Mouse (Mus musculus) CH12.LX (cell line): ENCODE measurements around the gene Tubb5. TPM values are rescaled to one million over a fixed set of nuclear protein-coding genes. Genes with fewer than 3 reads are reported as not detected.

ENCODE experiments used
- DNase-seq: peaks from one replicate; pipeline ENCODE4 v3.0.0-alpha.2; 2013; ENCODE audit errors: extremely low read depth
- H3K27ac ChIP-seq: 2 replicates; pipeline ENCODE4 v1.5.1; 2012; ENCODE audit warnings: low read depth, mild to moderate bottlenecking, control low read depth, moderate library complexity; ENCODE audit not compliant: insufficient read depth
- H3K27me3 ChIP-seq: replicated peaks from 2 replicates; pipeline ENCODE3; 2012; ENCODE audit warnings: inconsistent platforms
- H3K36me3 ChIP-seq, 2 experiments: replicated peaks in 1 of 2; 2 replicates each; pipeline versions ENCODE3 to v1.6.1; 2012; ENCODE audit warnings: inconsistent platforms in 1 of 2, low read length in 1 of 2, mild to moderate bottlenecking in 1 of 2, mixed read lengths in 1 of 2, moderate library complexity in 1 of 2; ENCODE audit not compliant: control insufficient read depth in 1 of 2, insufficient read depth in 1 of 2
- H3K4me1 ChIP-seq, 2 experiments: 2 replicates each; pipeline ENCODE4 v1.6.1; 2012; ENCODE audit warnings: inconsistent platforms in 1 of 2, moderate library complexity in 1 of 2; ENCODE audit not compliant: insufficient read depth in 2 of 2, control insufficient read depth in 1 of 2
- H3K4me2 ChIP-seq: 2 replicates; pipeline ENCODE4 v1.6.1; 2012; ENCODE audit warnings: low read depth, mild to moderate bottlenecking, control low read depth; ENCODE audit not compliant: poor library complexity, insufficient read depth, severe bottlenecking
- H3K4me3 ChIP-seq, 3 experiments: fragments of 150-350 bp in 1 of 3; sonication (generic) in 1 of 3; replicated peaks in 1 of 3; 2 replicates each; pipeline versions ENCODE3 to v1.5.1; 2011 to 2012; ENCODE audit warnings: low read depth in 2 of 3, low read length in 2 of 3, mild to moderate bottlenecking in 2 of 3, moderate library complexity in 2 of 3, control low read depth in 1 of 3, improper control_type of control experiment in 1 of 3, inconsistent platforms in 1 of 3, mixed read lengths in 1 of 3; ENCODE audit not compliant: poor library complexity in 1 of 3
- H3K79me2 ChIP-seq: replicated peaks from 2 replicates; pipeline ENCODE4 v1.6.1; 2012; ENCODE audit warnings: mild to moderate bottlenecking, moderate library complexity; ENCODE audit not compliant: control insufficient read depth, poor library complexity, insufficient read depth, severe bottlenecking; ENCODE audit errors: extremely low read depth
- H3K9ac ChIP-seq: 2 replicates; pipeline ENCODE4 v1.6.1; 2012; ENCODE audit warnings: low read depth, mild to moderate bottlenecking, control low read depth, moderate library complexity; ENCODE audit not compliant: insufficient read depth
- H3K9me3 ChIP-seq: replicated peaks from 2 replicates; pipeline ENCODE3; 2012; ENCODE audit warnings: low read length, inconsistent platforms, mixed read lengths
- CTCF ChIP-seq, 2 experiments: IDR thresholded peaks in 1 of 2; conservative IDR thresholded peaks in 1 of 2; 2 replicates each; pipeline ENCODE4 v1.5.1; 2011 to 2012; ENCODE audit warnings: low read depth in 2 of 2, low read length in 2 of 2, improper control_type of control experiment in 1 of 2, inconsistent platforms in 1 of 2, mild to moderate bottlenecking in 1 of 2, moderate library complexity in 1 of 2
- E2F4 ChIP-seq: IDR thresholded peaks from 2 replicates; pipeline ENCODE4 v1.6.1; 2011; ENCODE audit warnings: low read depth, low read length, improper control_type of control experiment; ENCODE audit not compliant: insufficient replicate concordance
- ELF1 ChIP-seq: IDR thresholded peaks from 2 replicates; pipeline ENCODE4 v1.6.1; 2014; ENCODE audit warnings: low read depth, mild to moderate bottlenecking, inconsistent platforms, low read length, improper control_type of control experiment
- EP300 ChIP-seq: IDR thresholded peaks from 2 replicates; pipeline ENCODE4 v1.6.1; 2011; ENCODE audit warnings: low read length, improper control_type of control experiment
- ETS1 ChIP-seq: conservative IDR thresholded peaks from 2 replicates; pipeline ENCODE4 v1.6.1; 2012; ENCODE audit warnings: low read depth, mild to moderate bottlenecking, inconsistent platforms, low read length, improper control_type of control experiment, moderate library complexity
- HCFC1 ChIP-seq: IDR thresholded peaks from 2 replicates; pipeline ENCODE4 v1.6.1; 2012; ENCODE audit warnings: low read depth, mild to moderate bottlenecking, inconsistent platforms, low read length, improper control_type of control experiment
- IRF4 ChIP-seq: IDR thresholded peaks from 2 replicates; pipeline ENCODE4 v1.6.1; 2014; ENCODE audit warnings: low read depth, mild to moderate bottlenecking, inconsistent platforms, low read length, improper control_type of control experiment
- KAT2A ChIP-seq: IDR thresholded peaks from 2 replicates; pipeline ENCODE4 v1.6.1; 2012; ENCODE audit warnings: low read length, improper control_type of control experiment, inconsistent platforms; ENCODE audit not compliant: insufficient replicate concordance
- MAZ ChIP-seq: IDR thresholded peaks from 2 replicates; pipeline ENCODE4 v1.6.1; 2012; ENCODE audit warnings: low read depth, mild to moderate bottlenecking, inconsistent platforms, low read length, improper control_type of control experiment, moderate library complexity
- NELFE ChIP-seq: IDR thresholded peaks from 2 replicates; pipeline ENCODE4 v1.6.1; 2011; ENCODE audit warnings: low read depth, low read length, improper control_type of control experiment
- POLR2A ChIP-seq: IDR thresholded peaks from 2 replicates; pipeline ENCODE4 v1.6.1; 2011; ENCODE audit warnings: low read depth, mild to moderate bottlenecking, improper control_type of control experiment, low read length
- RAD21 ChIP-seq: IDR thresholded peaks from 2 replicates; pipeline ENCODE4 v1.6.1; 2011; ENCODE audit warnings: low read depth, mild to moderate bottlenecking, low read length, improper control_type of control experiment, moderate library complexity
- SIN3A ChIP-seq: IDR thresholded peaks from 2 replicates; pipeline ENCODE4 v1.6.1; 2012; ENCODE audit warnings: low read length, improper control_type of control experiment, inconsistent platforms
- SMC3 ChIP-seq: IDR thresholded peaks from 2 replicates; pipeline ENCODE4 v1.6.1; 2011; ENCODE audit warnings: low read depth, low read length, improper control_type of control experiment
- TCF12 ChIP-seq: IDR thresholded peaks from 2 replicates; pipeline ENCODE4 v1.6.1; 2014; ENCODE audit warnings: low read depth, mild to moderate bottlenecking, inconsistent platforms, low read length, improper control_type of control experiment
- UBTF ChIP-seq: IDR thresholded peaks from 2 replicates; pipeline ENCODE4 v1.6.1; 2012; ENCODE audit warnings: low read depth, mild to moderate bottlenecking, inconsistent platforms, low read length, improper control_type of control experiment, moderate library complexity
- ZKSCAN1 ChIP-seq: IDR thresholded peaks from 2 replicates; pipeline ENCODE4 v1.6.1; 2012; ENCODE audit warnings: low read depth, inconsistent platforms, low read length, improper control_type of control experiment, borderline replicate concordance
- ZNF384 ChIP-seq: IDR thresholded peaks from 2 replicates; pipeline ENCODE4 v1.6.1; 2012; ENCODE audit warnings: low read depth, low read length, improper control_type of control experiment, inconsistent platforms
- dilution Hi-C: fragments of 300-500 bp; cut with MboI; formaldehyde crosslinking; loops from 2 replicates; pipeline ENCODE4 v1.14.3; 2020; ENCODE audit warnings: low sequenced_read_pairs; ENCODE audit not compliant: extremely low pct_unique_long_range_greater_than_20kb, extremely low pct_ligation_motif_present
- in situ Hi-C: fragments of 300-500 bp; cut with MboI; formaldehyde crosslinking; loops from 3 replicates; pipeline ENCODE4 v1.14.3; 2019; ENCODE audit warnings: low sequenced_read_pairs, low pct_ligation_motif_present, low pct_unique_long_range_greater_than_20kb, mixed read lengths
- polyA plus RNA-seq: library from polyadenylated mRNA; unstranded; fragments of >175 nt; gene quantifications from 2 replicates; pipeline ENCODE4 v1.2.1, GENCODE M21; 2012; ENCODE audit warnings: low read depth; ENCODE audit not compliant: insufficient read length
- total RNA-seq, 2 experiments: library from RNA; depleted of rRNA; stranded (reverse); fragments of 300-350 nt in 1 of 2; fragments of >200 nt in 1 of 2; gene quantifications; 2 replicates each; pipeline ENCODE4 v1.2.3; 2012 to 2014

Tubb5 gene
- total and polyA plus RNA-seq, 3 experiments = 1,014 to 1,121 (median 1,053) TPM

- Histone ChIP-seq H3K4me1 (peaks cover 0 to 16% of the 10 kb centered on the region in 2 experiments; a peak in 2 of 4 replicates), H3K79me2 (no peaks in the 10 kb centered on the region), H3K36me3 (peaks cover 7 to 29% of the 10 kb centered on the region in 2 experiments), H3K9me3 (no peaks in the 10 kb centered on the region), H3K27ac (no peak overlapping the region), H3K27me3 (no peaks in the 10 kb centered on the region), H3K4me2 (no peak overlapping the region), H3K9ac (no peak overlapping the region), H3K4me3 (no peak overlapping the region)
- DNase-seq = no peak
- in situ Hi-C loops (loop anchor here (10.0 kb wide), 1 partner anchor 125 kb away; no protein-coding TSS in a partner anchor), dilution Hi-C loops (no loop called here)
- TF ChIP-seq CTCF (conservative IDR thresholded peaks at IDR 0.05 in 1 of 2, IDR thresholded peaks at IDR 0.05 in 1 of 2; ENCODE audit: low read depth in 2 of 2, low read length in 2 of 2) = no peak
- TF ChIP-seq NELFE = no peak
- no peak for TF ChIP-seq EP300
- no peak for TF ChIP-seq ZKSCAN1
- TF ChIP-seq ZNF384 = no peak
- TF ChIP-seq SMC3 = no peak
- TF ChIP-seq ETS1 = no peak
- TF ChIP-seq HCFC1 = no peak
- TF ChIP-seq POLR2A = no peak
- no peak for TF ChIP-seq MAZ
These were observed 21.7 kb upstream of the Tubb5 start for GRCm38 (mm10) chr17:35859835-35860234.

GRCm38 (mm10) chr17:35859371-35859770, 21.3 kb upstream of the Tubb5 start:
- no peak overlapping the region for H3K9ac ChIP-seq
- in situ Hi-C loops (no loop called here), dilution Hi-C loops (no loop called here)
- TF ChIP-seq UBTF (no peak), KAT2A (no peak), SIN3A (no peak), IRF4 (no peak), RAD21 (no peak), E2F4 (no peak), TCF12 (no peak), ZNF384 (no peak), EP300 (no peak), CTCF (conservative IDR thresholded peaks at IDR 0.05 in 1 of 2, IDR thresholded peaks at IDR 0.05 in 1 of 2; ENCODE audit: low read depth in 2 of 2, low read length in 2 of 2) (no peak), ELF1 (no peak), NELFE (no peak), MAZ (no peak)
- no peak overlapping the region for H3K4me2 ChIP-seq
- H3K27ac ChIP-seq = no peak overlapping the region
- H3K4me3 ChIP-seq = no peak overlapping the region
- no peaks in the 10 kb centered on the region for H3K27me3 ChIP-seq
- peaks cover 8 to 33% of the 10 kb centered on the region in 2 experiments for H3K36me3 ChIP-seq
- no peak for DNase-seq
- H3K4me1 ChIP-seq = peaks cover 0 to 14% of the 10 kb centered on the region in 2 experiments; a peak in 2 of 4 replicates
- H3K79me2 ChIP-seq = no peaks in the 10 kb centered on the region
- H3K9me3 ChIP-seq = no peaks in the 10 kb centered on the region
